Mouse (Mus musculus): ENCODE measurements around the gene Cfap52. TPM values are rescaled to one million over a fixed set of nuclear protein-coding genes. Genes with fewer than 3 reads are reported as not detected.

The Cfap52 gene
- polyA plus RNA-seq, 1 experiment from 2014 or later = 3.9 TPM

DNA sequence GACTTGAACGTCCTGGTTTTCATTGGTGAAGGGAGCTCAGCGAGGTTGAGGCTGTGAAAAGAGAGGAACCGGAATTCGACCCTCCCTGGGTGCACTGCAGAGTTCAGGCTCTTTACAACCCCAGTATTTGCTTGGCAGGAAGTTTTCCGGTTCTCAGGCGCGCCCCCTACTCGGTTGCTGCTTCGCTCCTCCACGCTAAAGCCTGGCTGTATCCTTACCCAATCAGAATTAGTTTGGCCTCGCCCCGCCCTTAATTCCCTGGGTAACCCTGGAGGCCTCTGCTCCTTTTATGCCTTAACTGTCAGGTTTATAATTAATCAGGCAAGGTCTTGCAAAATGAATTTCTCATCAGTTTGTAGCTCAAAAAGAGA lies 42.7 kb downstream of the Cfap52 start:
- H3K27me3 ChIP-seq (ENCODE audit: insufficient read depth, low read length) = no peaks in the 10 kb centered on the region
- peak; percentile 55 for TF ChIP-seq CTCF (IDR thresholded peaks at IDR 0.05; ENCODE audit: low read depth)
- H3K36me3 ChIP-seq (ENCODE audit: insufficient read depth, low read length) = no peaks in the 10 kb centered on the region
- DNase-seq (ENCODE audit: low spot score) (peak; percentile 93), ATAC-seq (replicated peaks; ENCODE audit: low FRiP score, low read depth) (peak; percentile 75)
- H3K9ac ChIP-seq (ENCODE audit: low read depth, low read length) = peak overlapping the region; percentile 79
- peak overlapping the region; percentile 78 for H3K4me3 ChIP-seq (replicated peaks; ENCODE audit: low read depth, low read length)
- H3K27ac ChIP-seq = peak overlapping the region; percentile 94
- H3K4me1 ChIP-seq (replicated peaks; ENCODE audit: insufficient read depth, low read length) = peaks cover 11% of the 10 kb centered on the region; the same call in 1 of the 2 replicates
- under 1% methylated on average over 12 of the region's 12 CpGs for WGBS
- no peaks in the 10 kb centered on the region for H3K9me3 ChIP-seq (replicated peaks; ENCODE audit: low read length)
- H3K4me2 ChIP-seq (ENCODE audit: low read length) = peak overlapping the region; percentile 100

DNA sequence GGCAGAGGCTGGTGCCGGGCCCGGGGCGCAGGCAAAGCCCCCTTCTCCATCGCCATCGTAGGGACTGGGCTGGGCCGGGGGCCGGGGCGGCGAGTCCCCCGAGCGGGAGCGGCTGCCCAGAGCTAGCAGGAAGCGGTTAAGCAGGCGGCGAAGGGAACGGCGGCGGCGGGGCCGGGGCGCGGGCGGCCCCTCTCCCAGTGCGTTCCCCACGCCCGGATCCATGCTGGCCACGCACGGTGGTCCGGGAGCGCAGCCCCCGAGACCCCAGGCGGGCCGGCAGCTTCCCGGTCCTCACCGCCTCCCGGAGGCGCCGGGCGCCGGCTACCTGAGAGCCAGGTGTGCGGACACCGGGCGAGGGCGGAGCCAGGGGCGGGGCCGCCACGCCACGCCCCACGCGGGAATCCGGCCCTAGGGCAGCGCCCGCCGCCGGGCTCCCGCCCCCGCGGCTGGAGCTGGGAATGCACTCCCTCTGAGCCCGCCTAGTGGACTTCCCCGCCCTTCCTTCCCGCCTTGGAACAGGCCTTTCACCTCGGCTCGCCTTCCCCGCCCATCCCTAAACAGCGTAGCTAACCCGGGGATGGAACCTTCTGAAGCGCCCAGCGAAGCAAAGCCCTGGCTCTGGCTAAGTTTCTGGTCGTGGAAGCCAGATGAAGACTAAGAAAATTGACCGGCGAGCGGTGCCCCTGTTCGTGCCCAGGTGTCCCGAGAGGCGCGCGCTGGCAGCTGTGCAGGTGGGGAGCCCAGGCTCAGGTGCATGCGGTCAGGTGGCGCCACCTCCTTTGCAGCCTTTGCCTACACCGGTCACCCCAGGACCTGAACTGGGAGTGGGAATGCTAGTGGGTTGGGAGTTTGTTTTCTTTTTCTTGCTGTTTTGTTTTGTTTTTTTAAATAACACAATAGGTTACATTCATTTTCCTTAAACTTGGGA lies 43.4 kb downstream of the Cfap52 start, which contains the start of gene Usp43:
Usp43 (minus strand) TSS at position 327 of the 928 bp plus-strand sequence.
- peak; percentile 86 for DNase-seq (ENCODE audit: low spot score)
- Histone ChIP-seq H3K9ac (ENCODE audit: low read depth, low read length) (peak within 1 kb of the TSS; percentile 79), H3K4me3 (replicated peaks; ENCODE audit: low read depth, low read length) (peak within 1 kb of the TSS; percentile 78), H3K27me3 (ENCODE audit: insufficient read depth, low read length) (no peaks in the 10 kb centered on the region), H3K27ac (peak within 1 kb of the TSS; percentile 94), H3K4me1 (replicated peaks; ENCODE audit: insufficient read depth, low read length) (peaks cover 11% of the 10 kb centered on the region; the same call in 1 of the 2 replicates), H3K9me3 (replicated peaks; ENCODE audit: low read length) (no peaks in the 10 kb centered on the region), H3K4me2 (ENCODE audit: low read length) (peak within 1 kb of the TSS; percentile 100), H3K36me3 (ENCODE audit: insufficient read depth, low read length) (no peaks in the 10 kb centered on the region)
- ATAC-seq (replicated peaks; ENCODE audit: low FRiP score, low read depth) = peak; percentile 91
- TF ChIP-seq CTCF (IDR thresholded peaks at IDR 0.05; ENCODE audit: low read depth) = peak; percentile 22; the same call in 1 of the 2 replicates
- 1% methylated on average over 75 of the region's 80 CpGs for WGBS

GRCm38 (mm10) chr11:67921091-67921826 lies 44.2 kb downstream of the Cfap52 start:
- Histone ChIP-seq H3K4me3 (replicated peaks; ENCODE audit: low read depth, low read length) (peak overlapping the region; percentile 78), H3K4me1 (replicated peaks; ENCODE audit: insufficient read depth, low read length) (peaks cover 8% of the 10 kb centered on the region; the same call in 1 of the 2 replicates), H3K4me2 (ENCODE audit: low read length) (peak overlapping the region; percentile 100), H3K36me3 (ENCODE audit: insufficient read depth, low read length) (no peaks in the 10 kb centered on the region), H3K27ac (peak overlapping the region; percentile 94), H3K9ac (ENCODE audit: low read depth, low read length) (peak overlapping the region; percentile 79), H3K9me3 (replicated peaks; ENCODE audit: low read length) (no peaks in the 10 kb centered on the region), H3K27me3 (ENCODE audit: insufficient read depth, low read length) (no peaks in the 10 kb centered on the region)
- peak; percentile 40 for DNase-seq (ENCODE audit: low spot score)
- WGBS = 3% methylated on average over 47 of the region's 47 CpGs
- peak; percentile 26; the same call in 1 of the 2 replicates for ATAC-seq (replicated peaks; ENCODE audit: low FRiP score, low read depth)
- TF ChIP-seq CTCF (IDR thresholded peaks at IDR 0.05; ENCODE audit: low read depth) = no peak

GRCm38 (mm10) chr11:67920226-67920960 lies 45.1 kb downstream of the Cfap52 start:
- no peak overlapping the region for H3K9ac ChIP-seq (ENCODE audit: low read depth, low read length)

GRCm38 (mm10) chr11:67919593-67919992 lies 45.9 kb downstream of the Cfap52 start:
- DNase-seq (ENCODE audit: low spot score) = no peak
- ATAC-seq (replicated peaks; ENCODE audit: low FRiP score, low read depth) = no peak
- Histone ChIP-seq H3K4me1 (replicated peaks; ENCODE audit: insufficient read depth, low read length) (peaks cover 7% of the 10 kb centered on the region; the same call in 1 of the 2 replicates), H3K36me3 (ENCODE audit: insufficient read depth, low read length) (no peaks in the 10 kb centered on the region), H3K27me3 (ENCODE audit: insufficient read depth, low read length) (no peaks in the 10 kb centered on the region), H3K4me3 (replicated peaks; ENCODE audit: low read depth, low read length) (no peak overlapping the region), H3K9ac (ENCODE audit: low read depth, low read length) (no peak overlapping the region), H3K4me2 (ENCODE audit: low read length) (no peak overlapping the region), H3K9me3 (replicated peaks; ENCODE audit: low read length) (no peaks in the 10 kb centered on the region), H3K27ac (no peak overlapping the region)
- no peak for TF ChIP-seq CTCF (IDR thresholded peaks at IDR 0.05; ENCODE audit: low read depth)
- 65% methylated on average over 5 of the region's 5 CpGs for WGBS

More at GRCm38 (mm10) chr11:67920226-67920960, 45.1 kb downstream of the Cfap52 start:
- H3K4me2 ChIP-seq (ENCODE audit: low read length) = peak overlapping the region; percentile 100
- H3K36me3 ChIP-seq (ENCODE audit: insufficient read depth, low read length) = no peaks in the 10 kb centered on the region
- no peak overlapping the region for H3K27ac ChIP-seq
- TF ChIP-seq CTCF (IDR thresholded peaks at IDR 0.05; ENCODE audit: low read depth) = no peak
- DNase-seq (ENCODE audit: low spot score) (no peak), ATAC-seq (replicated peaks; ENCODE audit: low FRiP score, low read depth) (no peak)
- 0 out of 2 replicates have a peak overlapping the region, but pooled peaks have one; percentile 78 for H3K4me3 ChIP-seq (replicated peaks; ENCODE audit: low read depth, low read length)
- H3K27me3 ChIP-seq (ENCODE audit: insufficient read depth, low read length) = no peaks in the 10 kb centered on the region
- 48% methylated on average over 9 of the region's 9 CpGs for WGBS
- peaks cover 7% of the 10 kb centered on the region; the same call in 1 of the 2 replicates for H3K4me1 ChIP-seq (replicated peaks; ENCODE audit: insufficient read depth, low read length)
- H3K9me3 ChIP-seq (replicated peaks; ENCODE audit: low read length) = no peaks in the 10 kb centered on the region
